Mouse (Mus musculus) megakaryocyte-erythroid progenitor cell, adult 5-6 weeks (primary cell): Measurements from ENCODE around the gene Sgms1. TPM values are rescaled to one million over a fixed set of nuclear protein-coding genes. Genes with fewer than 3 reads are reported as not detected.
"Not testable (repeated sequence)": the region's sequence is repeated elsewhere in the genome, so short reads cannot be mapped to it uniquely, and the experiment has no call there.

Experiments
- ATAC-seq: replicated peaks from 2 replicates; pipeline ENCODE4 v1.8.0; 2016; ENCODE audit warnings: mild to moderate bottlenecking, inconsistent platforms; ENCODE audit not compliant: severe bottlenecking, poor library complexity, low FRiP score, low TSS enrichment
- total RNA-seq, 2 experiments: library from RNA; stranded (forward) in 1 of 2; stranded (reverse) in 1 of 2; fragments of 200-1000, 215-1000 nt in 1 of 2; fragments of >200 nt in 1 of 2; fragmentation: Nextera tagmentation in 1 of 2; gene quantifications; 2 replicates each; pipeline ENCODE4 v1.2.3; 2014 to 2017

Gene Sgms1
- total RNA-seq, 2 experiments from 2014 or later: 58.5 to 66.1 TPM

- no peak for ATAC-seq
Observed at GRCm38 (mm10) chr19:32136888-32137625, 252.5 kb downstream of the Sgms1 start.

- ATAC-seq: not testable (repeated sequence)
Observed at GRCm38 (mm10) chr19:32131707-32132488, 257.6 kb downstream of the Sgms1 start.

- ATAC-seq: no peak
Observed at GRCm38 (mm10) chr19:32129281-32129680, 260.2 kb downstream of the Sgms1 start.

GRCm38 (mm10) chr19:32127180-32127850 is 262.2 kb downstream of the Sgms1 start:
- peak; percentile 66; the same call in 1 of the 2 replicates for ATAC-seq

- no peak for ATAC-seq
Observed at GRCm38 (mm10) chr19:32124155-32124554, 265.4 kb downstream of the Sgms1 start.

- ATAC-seq: no peak
Observed at GRCm38 (mm10) chr19:32123196-32123595, 266.3 kb downstream of the Sgms1 start.

GRCm38 (mm10) chr19:32120798-32121197 is 268.7 kb downstream of the Sgms1 start:
- peak; percentile 41; the same call in 1 of the 2 replicates for ATAC-seq

DNA sequence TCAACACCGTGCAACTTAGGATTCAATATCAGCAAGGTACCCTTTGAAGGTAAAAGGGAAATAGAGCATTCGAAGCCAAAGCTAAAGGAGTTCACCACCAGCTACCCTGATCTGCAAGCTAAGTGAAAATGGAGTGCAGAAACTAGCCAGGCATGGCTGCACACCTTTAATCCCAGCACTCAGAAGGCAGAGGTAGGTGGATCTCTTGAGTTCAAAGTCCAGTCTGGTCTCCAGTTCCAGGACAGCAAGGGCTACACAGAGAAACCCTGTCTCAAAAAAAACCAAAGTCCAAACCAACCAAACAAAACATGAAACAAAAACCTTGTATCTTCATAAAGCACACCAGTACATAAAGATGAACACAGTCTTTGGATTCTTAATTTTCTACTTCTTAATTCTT is 269.8 kb downstream of the Sgms1 start:
- no peak for ATAC-seq

- no peak for ATAC-seq
Observed at GRCm38 (mm10) chr19:32118496-32118895, 271.0 kb downstream of the Sgms1 start.

DNA sequence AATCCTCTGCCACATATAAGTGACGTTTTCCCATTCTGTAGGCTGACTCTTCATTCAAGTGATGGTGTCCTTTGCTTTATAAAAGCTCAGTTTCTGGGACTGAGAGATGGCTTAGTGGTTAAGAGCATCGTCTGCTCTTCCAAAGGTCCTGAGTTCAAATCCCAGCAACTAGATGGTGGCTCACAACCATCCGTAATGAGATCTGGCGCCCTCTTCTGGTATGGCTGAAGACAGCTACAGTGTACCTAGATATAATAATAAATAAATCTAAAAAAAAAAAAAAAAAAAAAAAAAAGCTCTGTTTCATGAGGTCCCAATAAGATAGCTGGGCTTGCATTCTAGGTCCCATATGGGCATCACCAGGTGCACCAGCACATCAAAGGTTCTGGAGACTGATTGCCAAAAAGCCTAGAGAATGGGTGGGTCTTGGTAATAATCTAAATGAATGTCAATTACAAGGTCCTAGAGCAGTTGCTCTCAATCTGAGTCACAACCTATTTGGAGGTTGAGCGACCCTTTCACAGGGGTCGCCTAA is 272.0 kb downstream of the Sgms1 start:
- ATAC-seq: no peak

DNA sequence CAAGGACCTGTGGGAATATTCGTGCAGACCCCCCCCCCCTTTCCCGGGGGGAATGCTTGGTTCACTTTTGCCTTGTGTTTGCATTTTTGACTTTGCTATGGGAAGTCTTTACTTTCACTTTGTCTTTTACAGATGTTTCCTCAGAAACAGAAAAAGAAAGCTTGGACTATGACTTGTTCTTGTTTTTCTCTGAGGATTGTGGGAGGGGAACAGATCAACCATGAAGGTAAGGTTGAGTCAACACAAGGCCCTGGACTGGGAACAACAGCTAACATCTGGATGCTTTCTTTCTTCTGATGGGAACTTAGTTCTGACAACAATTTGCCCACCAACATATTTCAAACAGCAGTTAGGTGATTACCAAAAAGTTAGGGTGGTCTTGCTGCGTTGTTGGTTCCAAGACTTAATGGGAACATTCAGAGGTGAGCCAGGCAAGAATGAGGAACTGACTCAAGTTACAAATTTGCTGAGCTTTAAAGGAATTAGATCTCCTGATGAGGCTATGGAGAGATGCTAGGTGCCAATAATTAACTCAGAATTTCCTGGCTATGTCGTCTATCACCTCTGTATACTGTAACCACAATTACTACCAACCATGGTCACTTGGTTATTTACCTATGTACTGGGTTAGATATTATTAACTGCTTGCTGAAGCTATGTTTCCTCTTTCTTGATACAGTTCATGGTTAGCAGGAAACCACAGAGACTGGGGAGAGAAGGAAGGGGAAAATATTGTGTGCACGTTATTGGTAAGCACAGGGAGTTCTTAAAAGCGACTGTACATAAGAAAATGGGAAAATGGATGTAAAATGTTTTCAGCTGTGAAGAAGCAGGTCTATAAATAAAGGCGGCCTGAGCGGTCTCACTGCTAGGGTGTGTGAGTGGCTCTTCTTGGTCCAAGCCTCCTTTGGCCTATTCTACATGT is 277.4 kb downstream of the Sgms1 start:
- ATAC-seq: no peak

DNA sequence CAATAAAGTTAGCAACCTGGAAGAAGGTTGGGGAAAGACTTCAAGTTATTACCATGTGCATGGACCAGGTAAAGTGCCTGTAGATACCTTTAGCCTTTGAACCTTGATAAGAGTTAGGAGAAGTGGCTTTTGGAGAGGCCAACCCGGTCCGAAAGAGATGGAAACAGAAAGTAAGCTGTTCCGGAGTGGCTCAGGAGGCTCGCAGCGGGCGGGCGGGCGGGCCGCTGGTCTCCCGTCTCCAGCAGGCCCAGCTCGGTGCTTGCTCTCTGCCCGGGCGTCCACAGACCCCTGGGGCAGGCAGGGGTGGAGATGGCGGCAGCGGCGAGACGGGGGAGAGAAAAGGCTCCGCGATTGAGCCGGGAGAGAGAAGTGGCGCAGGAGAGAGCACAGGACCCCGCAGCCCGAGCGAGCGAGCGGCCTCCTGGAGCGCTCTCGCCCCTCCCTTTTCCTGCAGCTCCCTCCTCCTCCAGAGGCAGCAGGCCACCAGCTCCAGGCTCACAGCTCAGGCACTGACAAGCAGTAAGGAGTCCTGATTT is 281.7 kb downstream of the Sgms1 start, which contains the start of gene Asah2:
Gene Asah2, minus strand, starts transcription at position 441 of the 536 bp plus-strand sequence.
- ATAC-seq: peak; percentile 98

DNA sequence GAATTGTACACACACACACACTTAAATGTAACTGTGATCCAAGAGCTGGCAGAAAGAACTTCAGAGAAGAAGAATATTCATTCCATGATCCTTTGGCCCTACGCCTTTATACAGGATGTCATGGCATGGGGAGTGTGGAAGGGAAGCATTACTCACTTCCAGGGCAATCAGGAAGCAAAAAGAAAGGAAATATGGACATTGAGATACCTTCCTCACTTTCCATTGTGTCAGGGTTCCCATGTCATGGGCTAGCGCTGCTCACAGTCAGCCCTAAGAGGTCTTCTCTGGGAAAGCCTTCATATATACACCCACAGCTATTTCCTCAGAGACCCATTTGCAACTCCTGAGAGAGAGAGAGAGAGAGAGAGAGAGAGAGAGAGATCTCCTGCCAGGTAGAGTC is 282.8 kb downstream of the Sgms1 start:
- no peak for ATAC-seq

- ATAC-seq: no peak
Observed at GRCm38 (mm10) chr19:32104217-32104616, 285.3 kb downstream of the Sgms1 start.

DNA sequence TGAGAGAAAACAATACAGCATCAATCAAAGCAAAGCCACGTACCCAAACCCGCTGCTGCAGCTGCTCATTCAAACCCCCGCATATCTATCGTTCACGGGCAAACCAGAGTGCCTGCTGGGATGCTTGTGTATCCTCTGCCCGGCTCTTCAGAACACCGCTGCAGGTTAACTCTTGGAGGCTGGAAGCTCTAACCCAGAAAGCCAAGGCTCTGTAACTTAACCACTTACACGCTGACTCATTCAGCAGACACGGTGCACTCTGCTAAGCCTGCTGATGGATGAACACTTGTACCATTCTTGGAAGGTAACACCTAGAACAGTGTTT is 286.6 kb downstream of the Sgms1 start:
- no peak for ATAC-seq

DNA sequence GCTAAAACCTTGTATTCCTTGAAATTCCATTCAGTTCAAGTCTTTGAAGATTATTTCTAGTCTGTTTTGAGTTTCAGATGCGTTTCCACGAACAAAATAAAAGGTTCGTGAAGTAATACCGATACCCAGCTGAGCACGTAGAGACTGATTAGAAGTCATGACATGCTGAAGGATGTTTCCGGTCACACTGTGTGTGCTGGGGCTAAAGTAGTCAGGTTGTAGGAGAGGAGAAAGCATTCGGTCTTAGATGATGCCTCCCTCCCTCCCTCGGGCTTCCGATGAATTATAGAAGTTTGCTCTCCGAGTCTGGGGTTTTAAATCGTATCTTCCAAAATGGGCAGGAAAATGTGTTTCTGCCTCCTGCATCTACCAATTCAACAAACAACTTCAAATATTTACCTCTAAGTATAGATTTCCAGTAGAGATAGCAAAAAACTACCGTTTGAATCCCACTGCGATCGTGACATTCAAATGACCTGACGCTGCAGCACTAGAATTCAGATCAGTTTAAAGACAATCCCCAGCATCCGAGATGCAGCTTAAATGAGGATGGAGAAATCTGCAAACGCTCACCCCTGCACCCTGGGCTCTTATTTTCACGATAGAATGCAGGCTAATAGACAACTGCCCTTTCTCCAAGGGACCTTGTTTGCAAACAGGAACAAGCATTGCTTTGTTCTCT is 287.1 kb downstream of the Sgms1 start:
- no peak for ATAC-seq

- ATAC-seq: no peak
Observed at GRCm38 (mm10) chr19:32098582-32098981, 290.9 kb downstream of the Sgms1 start.

DNA sequence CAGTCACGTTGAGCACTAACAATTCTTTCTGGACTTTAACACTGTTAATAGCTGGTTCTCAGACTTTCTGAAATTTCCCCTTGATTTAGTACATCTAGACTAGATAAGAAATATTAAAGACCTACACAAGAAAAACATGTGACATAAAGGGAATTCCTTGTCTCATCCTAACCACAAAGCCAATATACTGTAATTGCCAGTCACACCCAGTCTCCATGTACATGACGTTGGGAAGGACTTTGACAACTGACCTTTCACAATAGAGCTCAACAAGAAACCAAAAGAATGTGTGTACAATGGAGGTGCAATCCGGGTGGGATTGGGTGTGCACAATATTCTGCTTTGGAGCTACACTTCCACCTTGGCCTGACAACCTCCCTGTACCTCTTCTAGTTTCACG is 297.2 kb downstream of the Sgms1 start:
- no peak for ATAC-seq
